Mouse (Mus musculus) spleen, adult 2 months (tissue): ENCODE results near the gene 4933411K16Rik.

ENCODE experiments used
- CTCF ChIP-seq: fragments of 200-500 bp; IDR thresholded peaks from 2 replicates; pipeline ENCODE4 v1.5.1; 2011; ENCODE audit warnings: mild to moderate bottlenecking, inconsistent platforms; ENCODE audit not compliant: insufficient read depth, insufficient read length, insufficient replicate concordance; ENCODE audit errors: extremely low read depth
- POLR2A ChIP-seq: fragments of 200-500 bp; IDR thresholded peaks from 2 replicates; pipeline ENCODE4 v1.6.1; 2011; ENCODE audit warnings: low read depth, low read length, inconsistent platforms

DNA sequence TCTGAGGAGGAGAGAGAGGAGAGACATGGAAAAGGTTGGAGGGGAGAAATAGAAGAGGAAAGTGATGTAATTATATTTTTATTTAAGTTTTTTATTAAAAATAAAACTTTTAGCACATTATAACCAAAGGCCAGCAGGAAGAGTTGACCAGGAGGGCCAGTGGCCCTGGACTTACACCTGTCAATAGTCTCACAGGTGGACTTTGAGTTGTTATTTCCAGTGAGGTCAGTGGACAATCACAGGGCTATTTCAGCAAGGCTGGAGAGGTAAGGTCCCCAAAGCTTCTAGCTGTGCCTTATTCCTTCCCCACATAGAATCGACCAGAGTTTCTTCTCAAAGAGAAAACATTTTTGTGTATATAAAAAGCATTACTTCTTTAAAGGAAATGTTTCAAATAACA is 1.8 kb upstream of the 4933411K16Rik start:
- TF ChIP-seq CTCF (no peak), POLR2A (no peak)
